Mouse (Mus musculus): ENCODE measurements around the gene Smox.
A peak's percentile ranks its signal among the peaks of the same experiment; 100 is the strongest.

The Smox gene

DNA sequence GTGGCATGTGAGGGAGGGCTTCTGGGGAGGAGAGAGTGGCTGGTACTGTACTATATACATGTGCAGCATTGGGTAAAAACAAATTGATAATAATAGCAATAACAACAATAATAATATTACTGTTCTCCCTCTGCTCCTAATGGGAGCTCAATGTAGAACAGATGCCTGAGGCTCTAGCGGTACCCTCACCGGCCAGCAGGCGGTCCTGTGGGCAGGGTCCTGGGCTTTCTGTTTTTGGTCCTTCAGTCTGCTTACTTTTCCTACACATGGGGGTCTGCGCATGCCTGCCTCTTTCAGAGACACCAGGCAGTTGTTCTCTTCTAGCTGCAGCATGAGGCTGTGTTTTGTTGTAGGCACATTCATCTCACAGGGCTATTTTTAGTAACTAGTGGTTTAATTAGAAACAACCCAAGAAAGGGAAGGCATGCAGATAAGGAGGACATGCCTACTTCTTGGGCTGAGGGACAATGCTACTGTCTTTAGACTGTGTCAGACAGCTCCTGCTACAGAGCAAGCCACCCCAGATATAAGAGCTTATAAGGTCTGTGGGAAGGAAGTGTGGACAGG, 22.8 kb downstream of the Smox start:
- no peak for DNase-seq

DNA sequence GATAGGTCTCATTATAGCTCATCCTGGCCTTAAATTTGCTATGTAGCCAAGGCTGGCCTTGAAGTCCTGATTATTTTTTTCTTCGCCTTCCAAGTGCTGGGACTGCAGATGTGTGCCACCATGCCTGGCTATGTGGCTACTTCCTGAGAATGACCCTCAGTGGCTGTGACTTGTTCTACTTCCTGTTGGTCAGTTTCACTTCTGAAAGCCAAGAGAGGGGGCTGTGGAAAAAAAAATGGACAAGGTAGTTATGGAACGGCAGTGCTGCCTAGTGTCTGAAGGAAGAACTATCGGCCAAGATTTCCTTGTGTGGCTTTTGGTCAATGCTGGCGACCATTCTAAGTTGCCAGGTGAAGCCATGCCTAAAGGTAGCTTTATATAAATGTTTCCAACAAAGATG, 26.3 kb downstream of the Smox start:
- DNase-seq, result no peak

DNA sequence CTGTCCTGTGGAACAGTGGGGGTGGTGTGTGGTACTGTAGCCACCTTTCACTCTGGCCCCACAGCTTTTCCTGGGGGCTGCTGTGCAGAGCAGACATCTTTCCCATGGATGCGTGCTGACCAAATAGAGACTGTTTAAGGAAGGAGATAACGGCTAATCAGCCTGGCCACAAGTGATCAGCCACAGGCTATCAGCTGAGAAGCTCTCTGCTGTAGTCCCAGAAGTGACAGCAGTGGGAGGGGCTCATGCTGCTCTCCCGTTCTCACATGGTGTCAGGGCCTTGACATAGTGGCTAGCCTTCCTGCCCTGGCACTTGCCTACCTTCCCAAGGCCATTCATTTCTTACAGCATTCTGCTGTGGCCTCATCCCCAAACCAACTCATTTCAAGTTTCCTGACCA, 27.5 kb downstream of the Smox start:
- DNase-seq, result no peak

DNA sequence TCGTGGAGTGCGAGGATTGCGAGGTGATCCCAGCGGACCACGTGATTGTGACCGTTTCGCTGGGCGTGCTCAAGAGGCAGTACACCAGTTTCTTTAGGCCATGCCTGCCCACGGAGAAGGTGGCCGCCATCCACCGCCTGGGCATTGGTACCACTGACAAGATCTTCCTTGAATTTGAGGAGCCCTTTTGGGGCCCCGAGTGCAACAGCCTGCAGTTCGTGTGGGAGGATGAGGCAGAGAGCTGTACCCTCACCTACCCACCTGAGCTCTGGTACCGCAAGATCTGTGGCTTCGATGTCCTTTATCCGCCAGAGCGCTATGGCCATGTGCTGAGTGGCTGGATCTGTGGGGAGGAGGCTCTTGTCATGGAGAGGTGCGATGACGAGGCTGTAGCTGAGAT, 29.4 kb downstream of the Smox start:
- DNase-seq, result no peak

DNA sequence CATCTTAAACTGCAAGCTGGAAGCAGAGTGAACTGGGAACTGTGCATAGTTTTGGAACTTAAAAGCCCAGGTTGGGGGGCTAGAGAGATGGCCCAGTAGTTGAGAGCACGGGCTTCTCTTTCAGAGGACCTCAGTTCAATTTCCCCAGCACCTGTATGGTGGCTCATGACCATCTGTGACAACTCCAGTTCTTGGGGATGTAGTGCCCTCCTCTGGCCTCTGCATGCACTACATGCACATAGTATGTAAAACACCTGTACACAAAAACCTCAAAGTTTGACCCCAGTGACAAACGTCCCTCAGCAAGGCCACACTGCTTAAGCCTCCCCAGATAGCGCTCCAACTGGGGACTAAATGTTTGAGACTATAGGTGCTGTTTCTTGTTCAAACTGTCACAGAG, 35.8 kb downstream of the Smox start:
- peak in 1 of 2 experiments; percentile 59 for DNase-seq

DNA sequence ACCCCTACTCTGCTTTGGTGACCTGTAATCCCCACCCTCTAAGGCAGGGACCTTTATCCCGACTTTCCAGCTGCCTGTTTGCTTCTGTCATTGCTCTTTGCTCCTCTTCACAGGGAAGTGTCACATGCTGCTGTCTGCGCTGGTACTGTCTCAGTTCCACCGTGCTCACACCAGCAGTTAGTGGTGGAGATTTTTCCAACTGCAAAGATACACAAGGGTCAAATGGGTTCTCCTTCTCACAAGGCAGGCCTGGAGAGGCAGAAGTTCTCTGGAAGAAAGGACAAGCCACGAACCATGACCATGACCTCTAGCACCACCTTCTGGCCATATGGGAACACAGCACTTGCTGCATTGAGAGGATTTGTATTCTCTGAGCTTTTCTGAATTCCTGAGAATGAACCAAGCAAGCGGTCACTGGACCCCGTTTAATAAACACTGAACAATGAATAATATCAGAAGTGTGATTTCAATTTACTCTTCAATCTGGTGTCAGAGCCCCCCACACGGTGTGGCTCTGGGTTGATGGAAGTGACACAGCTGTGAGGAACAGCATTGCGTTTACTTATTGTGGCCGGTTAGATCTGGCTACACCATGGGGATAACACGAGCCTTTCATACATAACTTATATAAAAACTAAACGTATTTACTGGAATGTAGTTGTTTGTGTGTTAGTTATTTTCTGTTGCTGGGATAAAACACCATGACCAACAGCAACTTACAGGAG, 38.8 kb downstream of the Smox start:
- DNase-seq, result peak; percentile 70 to 78

DNA sequence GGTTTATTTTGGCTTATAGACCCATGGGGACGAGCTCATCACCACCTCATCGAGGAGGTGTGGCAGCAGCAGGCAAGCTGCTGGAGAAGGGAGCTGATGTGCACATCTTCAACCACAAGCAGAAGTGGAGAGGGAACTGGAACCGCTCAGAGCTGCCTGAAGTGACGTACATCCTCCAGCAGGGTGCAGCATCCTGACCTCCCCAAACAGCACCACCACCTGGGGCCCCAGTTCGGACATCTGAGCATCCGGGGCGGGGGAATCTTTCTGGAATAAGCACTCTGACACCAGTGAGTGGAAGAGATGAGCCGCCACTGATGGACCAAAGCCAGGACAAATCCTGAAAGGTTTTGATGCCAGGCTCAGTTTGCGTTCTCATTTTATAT, 39.3 kb downstream of the Smox start:
- DNase-seq, result peak; percentile 37 to 68

DNA sequence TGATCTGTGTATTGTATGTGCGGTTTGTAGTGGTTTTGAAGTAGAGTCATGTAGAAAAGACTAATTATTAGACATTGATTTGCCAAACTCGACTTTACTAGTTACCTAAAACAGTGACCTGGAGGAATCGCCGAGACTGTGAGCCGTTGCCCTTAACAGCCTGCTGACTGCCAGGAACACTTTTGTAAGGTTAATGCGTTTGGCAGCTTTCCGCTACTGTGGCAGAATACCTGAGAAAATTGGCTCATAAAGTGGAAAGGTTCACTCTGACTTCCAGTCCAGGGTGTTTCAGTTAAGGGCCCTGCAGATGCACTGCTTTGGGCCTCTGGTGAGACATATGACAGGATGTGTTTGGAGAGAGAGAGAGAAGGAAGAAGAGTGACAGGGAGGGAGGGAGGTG, 40.0 kb downstream of the Smox start:
- peak; percentile 36 to 56 for DNase-seq

DNA sequence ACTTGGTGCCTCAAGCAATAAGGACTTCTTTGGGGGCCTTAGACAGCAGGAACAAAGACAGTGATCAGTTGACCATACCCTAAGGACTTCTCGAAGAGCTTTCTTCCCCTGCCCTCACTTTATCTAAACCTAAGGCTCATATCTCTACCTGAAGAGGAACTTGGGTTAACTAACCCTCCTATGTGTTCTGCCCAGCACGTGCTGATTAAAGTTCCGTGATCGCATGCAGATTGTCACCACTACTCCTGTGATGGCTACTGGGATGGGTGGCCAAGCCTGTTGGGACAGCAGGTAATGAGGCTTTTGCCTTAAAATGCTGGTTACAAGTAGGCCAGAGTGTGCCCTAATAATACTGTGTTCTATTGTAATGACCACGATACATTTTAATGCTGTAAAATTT, 43.9 kb downstream of the Smox start:
- no peak for DNase-seq

DNA sequence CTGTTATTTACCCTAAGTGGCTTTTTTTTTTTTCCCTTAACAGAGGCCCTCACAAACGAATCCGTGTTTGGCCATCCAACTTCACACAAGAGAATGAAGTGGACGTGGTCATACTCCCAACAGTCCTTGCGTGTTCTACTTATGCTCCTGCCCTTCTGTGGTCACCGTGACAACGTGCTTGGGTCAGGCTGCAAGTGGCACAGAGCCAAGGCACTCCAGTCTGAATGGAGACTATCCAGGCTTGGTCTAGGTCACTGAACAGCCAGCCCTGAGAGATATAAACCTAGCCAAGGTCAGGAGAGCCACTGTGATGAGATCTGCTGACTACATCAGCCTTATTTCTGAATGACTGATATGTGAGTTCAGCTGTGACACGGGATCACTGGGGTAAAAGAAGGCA, 47.0 kb downstream of the Smox start:
- DNase-seq, result peak; percentile 34 to 58

DNA sequence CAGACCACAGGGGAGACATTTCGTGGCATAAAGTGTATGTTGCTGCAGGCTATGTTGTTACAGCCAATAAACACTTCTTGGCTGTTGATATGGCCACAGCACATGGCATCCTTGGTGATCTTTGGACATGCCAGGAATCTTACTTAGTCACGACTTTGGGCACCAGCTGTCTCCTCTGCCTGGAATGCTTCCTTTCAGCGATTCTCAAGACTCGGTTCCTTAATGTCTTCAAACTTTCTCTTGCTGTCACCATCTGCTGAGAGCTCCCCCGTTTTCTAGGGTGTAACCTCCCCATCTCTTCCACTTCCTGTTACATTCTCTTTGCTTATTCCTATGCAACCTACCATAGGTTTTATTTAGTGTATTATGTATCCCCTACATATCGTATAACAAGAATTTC, 48.5 kb downstream of the Smox start:
- no peak for DNase-seq

DNA sequence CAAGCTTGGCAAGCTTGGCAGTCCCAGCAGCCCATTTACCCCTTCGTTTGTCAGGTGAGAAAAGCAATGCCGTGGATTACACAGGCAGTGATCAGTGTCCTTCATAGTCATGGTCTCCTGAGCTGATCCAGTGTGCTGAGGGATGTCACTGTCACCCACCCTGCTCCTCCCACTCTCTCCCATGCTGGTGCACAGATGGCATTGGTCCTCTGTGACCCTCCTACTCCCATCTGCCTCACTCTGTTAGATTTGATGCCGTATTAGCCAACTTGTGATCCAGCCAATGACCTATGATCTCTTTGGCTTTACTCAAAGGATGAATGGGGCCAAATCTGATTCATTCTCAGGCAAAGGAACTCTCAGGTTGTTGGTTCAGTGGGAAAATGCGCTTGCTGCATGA, 50.4 kb downstream of the Smox start:
- no peak for DNase-seq

DNA sequence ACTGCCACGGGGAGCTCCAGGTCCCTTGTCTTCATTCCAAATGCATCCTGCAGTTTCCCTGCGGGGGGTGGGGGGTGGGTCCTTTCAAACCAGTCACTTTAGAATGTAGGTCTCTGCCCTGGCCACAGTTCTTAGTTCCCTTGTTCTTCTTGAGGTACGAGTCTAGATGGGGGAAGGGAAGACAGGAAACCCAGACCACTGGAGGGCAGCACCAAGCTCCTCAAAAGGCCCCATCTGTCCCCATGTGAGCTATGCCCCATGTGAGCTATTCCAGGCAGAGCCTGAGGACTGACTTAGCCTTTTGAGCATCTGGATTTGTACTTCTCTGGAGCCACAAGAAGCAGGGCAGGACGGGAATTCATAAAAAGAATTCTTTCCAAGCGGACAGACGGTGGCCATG, 51.2 kb downstream of the Smox start:
- DNase-seq, result peak in 1 of 2 experiments; percentile 27

DNA sequence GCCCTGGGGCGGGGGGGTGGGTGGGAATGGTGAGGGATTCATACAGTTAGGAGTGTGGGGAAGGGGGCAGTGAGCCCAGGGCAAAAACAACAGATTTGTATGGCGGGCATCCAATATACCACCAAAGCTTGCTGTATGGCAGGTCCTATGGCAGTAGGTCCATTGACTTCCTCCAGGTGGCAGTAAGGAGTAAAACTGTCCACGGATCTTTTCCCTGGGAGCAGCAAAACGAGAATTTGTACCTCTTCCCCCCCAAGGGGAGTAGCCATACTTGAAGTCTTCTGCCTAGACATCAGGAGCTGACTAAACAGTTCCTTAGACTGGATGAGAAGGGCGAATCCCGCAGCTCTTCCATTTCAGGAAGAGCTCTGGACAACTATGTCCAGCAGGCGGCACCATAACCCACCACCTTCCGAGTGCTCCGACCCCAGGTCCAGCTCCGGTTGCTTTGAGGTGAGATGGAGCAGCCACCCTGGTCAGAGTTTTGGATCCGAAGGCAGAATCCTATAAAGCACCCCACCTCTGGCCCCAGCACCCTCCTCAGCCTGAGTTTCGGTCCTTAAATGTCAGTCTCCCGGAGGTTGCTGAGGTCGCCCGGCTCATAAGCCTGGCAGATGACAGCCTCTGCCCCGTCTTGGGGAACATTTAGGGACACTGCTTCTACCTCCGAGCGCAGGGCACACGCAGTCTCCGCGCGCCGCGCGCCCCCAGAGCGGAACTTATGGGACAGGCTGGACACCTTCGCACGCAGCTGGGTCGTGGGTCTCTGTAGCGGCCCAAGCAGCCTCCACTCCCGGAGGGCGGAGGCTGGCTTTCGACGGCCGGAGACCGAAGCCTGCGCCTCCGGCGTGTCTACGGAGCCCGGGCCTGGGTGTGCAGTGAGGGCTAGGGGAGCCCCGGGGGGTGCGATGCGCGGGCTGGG, 54.4 kb downstream of the Smox start:
- peak; percentile 46 to 83 for DNase-seq

DNA sequence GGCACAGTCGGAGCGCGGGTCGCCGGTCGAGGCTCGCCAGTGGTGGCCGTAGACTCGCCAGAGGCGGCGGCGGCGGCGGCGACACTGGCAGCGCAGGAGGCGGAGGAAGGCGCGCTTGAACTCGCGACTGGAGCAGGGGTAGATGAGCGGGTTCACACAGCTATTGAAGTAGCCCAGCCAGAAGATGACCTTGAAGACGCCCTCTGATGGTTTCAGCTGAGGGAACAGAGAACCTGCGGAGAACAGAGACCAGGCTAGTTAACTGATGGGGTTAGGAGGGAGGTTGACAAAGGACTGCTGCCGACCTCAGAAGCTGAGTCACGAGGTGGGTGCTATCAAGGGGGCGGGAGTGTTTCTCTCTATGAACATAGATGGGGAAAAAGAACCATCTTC, 55.0 kb downstream of the Smox start:
- DNase-seq, result peak in 1 of 2 experiments; percentile 10

DNA sequence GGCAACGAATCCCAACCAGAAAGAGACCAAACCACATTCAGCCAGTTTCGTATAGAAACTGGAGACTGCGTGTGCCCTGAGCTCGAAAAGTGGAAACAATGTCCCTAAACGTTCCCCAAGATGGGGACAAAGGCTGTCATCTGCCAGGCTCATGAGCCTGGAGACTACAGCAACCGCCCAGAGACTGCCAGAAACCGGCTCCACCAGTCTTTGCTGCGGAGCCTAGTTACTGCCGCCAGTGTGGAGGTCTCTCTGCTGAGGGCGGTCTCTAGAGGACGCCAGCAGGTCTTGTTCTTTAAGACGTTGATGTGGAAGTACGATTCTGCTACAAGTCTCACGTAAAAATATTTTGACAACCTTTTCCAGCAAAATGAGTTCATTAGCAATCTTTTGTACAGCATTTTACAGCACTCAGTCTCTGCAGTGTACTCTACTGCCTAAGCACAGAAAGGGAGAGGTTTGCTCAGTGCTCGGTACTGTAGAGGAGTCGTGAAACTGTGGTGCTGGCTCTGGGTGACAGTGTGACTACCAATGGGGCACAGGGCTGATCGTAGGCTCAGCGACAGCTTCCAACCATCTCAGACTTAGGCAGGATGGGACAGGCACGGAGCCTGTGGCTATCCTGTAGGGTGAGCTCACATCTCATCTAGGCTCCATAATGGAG, 55.6 kb downstream of the Smox start:
- DNase-seq, result no peak

DNA sequence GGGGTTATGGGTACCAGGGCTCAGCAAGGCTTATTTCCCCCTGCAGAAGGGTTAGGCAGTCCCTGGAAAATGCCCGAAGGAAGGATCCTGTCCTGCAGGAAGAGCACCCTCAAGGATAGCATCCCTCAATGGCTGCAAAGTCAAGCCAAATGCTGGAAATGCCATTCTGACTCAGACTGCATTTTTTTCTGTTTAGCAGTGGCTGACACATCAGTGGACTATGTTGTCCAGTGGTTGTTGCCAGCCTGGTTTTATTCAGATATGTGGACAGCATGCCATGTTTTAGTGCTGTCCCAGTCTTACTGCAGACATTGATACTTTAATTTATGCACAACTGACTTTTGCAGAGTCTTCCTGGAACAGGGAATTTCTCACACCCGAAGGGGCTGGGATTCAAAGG, 57.0 kb downstream of the Smox start:
- DNase-seq, result no peak

DNA sequence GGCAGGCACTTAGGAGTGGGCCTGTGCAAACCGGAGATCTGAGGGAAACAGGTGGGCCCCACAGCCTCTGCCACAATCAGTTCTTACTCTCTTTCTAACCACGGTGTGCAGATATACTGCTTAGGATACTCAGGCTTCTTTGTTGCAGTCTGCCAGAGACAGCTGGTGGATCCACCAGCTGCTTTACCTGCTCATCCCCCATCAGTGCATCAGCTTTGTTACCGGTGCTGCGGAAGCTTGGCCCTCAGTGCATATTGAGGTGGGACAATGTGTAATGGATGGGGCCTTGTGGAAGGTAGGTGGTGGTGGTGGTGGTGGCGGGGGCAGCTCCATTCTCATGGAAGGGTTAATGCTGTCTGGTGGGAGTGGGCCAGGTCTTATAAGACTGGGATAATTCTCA, 57.8 kb downstream of the Smox start:
- no peak for DNase-seq

DNA sequence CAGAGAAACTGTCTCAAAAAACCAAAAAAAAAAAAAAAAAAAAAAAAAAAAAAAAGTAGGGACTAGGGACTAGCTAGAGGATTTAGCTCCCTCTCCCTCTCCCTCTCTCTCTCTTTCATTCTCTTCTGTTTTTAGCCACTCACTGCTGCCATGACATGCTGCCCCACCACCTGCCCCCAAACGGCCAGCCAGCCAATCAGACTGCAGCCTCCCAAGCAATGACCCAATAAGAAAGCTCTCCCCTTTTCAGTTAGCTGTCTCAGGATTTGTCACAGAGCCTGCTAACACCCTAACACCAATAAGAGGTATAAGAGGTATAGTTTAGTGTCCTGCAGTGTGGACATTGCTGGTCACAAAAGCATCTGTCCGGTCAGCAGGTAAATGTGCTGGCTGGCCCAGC, 59.2 kb downstream of the Smox start:
- no peak for DNase-seq

DNA sequence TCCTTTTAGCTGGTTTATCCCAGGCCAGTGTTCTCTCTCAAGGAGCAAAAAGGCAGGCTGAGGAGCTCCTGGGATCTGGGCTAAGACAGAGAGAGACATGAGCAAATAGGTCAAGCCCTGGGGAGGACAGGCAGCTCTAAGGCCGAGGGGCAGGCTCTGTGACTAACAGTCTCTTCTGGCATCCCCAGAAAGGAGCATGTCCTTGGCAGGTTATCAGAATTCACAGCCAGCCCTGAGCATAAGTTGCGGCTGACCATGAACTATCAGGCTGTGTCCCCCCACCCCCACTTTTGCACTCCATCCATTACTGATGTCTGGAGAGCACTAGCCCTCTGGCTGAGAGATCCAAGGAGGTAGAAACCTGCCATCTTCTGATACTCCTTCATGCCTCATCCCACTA, 59.6 kb downstream of the Smox start:
- peak in 1 of 2 experiments; percentile 4 for DNase-seq

DNA sequence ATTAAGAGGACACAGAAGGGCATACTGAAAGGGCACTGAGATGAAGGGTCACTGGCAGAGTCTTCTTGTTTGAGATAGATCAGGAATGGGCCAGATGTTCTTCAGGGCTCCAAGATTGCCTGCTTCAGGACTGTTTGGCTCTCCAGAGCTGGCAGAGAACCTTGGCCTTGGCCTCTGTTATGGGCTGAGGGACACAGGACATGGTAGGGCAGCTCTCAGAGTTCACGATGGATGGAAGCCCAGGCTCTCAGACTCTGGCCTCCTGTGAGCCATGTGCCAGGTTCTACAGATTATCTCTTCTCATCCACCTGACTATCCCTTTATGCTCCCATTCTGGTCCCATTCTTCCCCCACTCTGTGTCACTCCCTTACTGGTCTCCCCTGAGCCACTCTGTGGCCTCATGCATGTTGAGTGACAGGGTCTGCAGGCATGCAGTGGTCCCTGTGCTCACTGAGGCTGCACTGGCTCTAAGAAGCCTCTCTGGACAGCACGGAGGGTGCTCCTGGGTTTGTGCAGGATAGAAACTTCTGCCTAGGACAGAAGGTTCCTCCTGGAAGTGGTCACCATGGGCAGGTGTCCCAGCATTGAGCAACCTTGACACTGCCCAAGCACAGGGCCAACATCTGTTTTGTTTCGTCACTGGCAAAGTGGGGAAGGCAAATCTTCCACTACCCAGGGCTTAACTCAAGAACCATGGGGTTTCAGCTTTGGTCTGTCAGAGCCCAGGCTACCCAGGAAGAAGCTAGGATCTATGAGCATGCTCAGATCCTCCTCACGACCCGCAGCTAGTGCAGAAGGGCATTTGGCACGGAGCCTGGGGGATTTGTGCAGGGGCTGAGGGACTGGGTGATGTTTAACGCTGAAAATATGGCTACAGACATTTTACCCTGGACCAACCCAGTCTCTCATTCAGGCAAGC, 60.7 kb downstream of the Smox start:
- peak in 1 of 2 experiments; percentile 18 for DNase-seq

DNA sequence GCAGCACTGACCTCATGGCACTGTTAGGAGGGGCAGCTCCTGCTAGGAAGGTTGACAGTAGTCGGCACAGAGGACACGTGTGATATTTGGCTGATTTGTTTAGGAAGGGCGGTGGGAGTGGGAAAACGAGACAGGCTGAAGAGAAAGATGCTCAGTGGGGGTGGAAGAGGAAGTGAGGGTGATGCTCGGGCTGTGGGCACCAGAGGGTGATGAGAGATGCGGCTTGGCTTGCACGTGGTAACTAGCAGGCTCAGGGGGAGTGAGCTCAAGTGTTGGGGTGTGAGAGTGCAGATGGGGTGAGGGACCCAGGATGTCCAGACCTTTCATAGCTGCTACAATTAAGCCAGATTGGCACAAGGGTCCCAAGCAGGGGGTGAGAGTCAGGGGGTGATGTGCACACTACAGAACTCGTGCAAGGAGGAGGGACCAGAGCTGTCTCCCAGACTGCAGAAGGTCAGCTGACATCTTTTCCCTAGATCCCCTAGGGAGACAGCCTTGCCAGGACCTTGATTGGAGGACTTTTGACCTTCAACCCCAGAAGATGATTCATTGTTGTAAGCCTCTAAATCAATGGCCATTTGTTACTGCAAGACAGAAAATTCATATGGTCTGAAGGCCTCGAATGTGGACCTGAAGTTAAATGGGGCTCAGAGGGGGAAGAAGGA, 61.6 kb downstream of the Smox start:
- DNase-seq, result peak in 1 of 2 experiments; percentile 8
